Mouse (Mus musculus) cortical plate, adult 2 months (tissue): ENCODE measurements around the gene Bcat2. TPM values are rescaled to one million over a fixed set of nuclear protein-coding genes. Genes with fewer than 3 reads are reported as not detected.

Experiments used
- H3K27ac ChIP-seq: fragments of 200-500 bp; 2 replicates; pipeline ENCODE4 v1.5.1; 2012; ENCODE audit warnings: low read length, control low read depth, inconsistent platforms; ENCODE audit not compliant: insufficient read depth
- H3K4me1 ChIP-seq: fragments of 200-500 bp; 2 replicates; pipeline ENCODE4 v1.6.1; 2011; ENCODE audit warnings: low read length; ENCODE audit not compliant: control insufficient read depth, insufficient read depth
- H3K4me3 ChIP-seq: fragments of 200-500 bp; 2 replicates; pipeline ENCODE4 v1.5.1; 2011; ENCODE audit warnings: mild to moderate bottlenecking, low read length, control low read depth; ENCODE audit not compliant: insufficient read depth
- CTCF ChIP-seq: fragments of 200-500 bp; IDR thresholded peaks from 2 replicates; pipeline ENCODE4 v1.5.1; 2011; ENCODE audit warnings: mild to moderate bottlenecking, control low read depth, low read length; ENCODE audit not compliant: insufficient read depth; ENCODE audit errors: extremely low read depth
- POLR2A ChIP-seq: fragments of 200-500 bp; IDR thresholded peaks from 2 replicates; pipeline ENCODE4 v1.6.1; 2011; ENCODE audit warnings: mild to moderate bottlenecking, low read length, control low read depth; ENCODE audit not compliant: insufficient read depth; ENCODE audit errors: extremely low read depth
- polyA plus RNA-seq: library from polyadenylated mRNA; depleted of rRNA; stranded (reverse); fragments of >200 nt; gene quantifications from 2 replicates; pipeline ENCODE4 v1.2.3, GENCODE M21; 2012

The Bcat2 gene
- polyA plus RNA-seq, 1 experiment, result 26.5 TPM

GRCm38 (mm10) chr7:45621443-45621842, 51.5 kb downstream of the Bcat2 start, which contains the start of gene Izumo1:
TSS of gene Izumo1 (plus strand) at chr7:45621811.
- no peak within 1 kb of the TSS for H3K27ac ChIP-seq
- no peak within 1 kb of the TSS for H3K4me3 ChIP-seq
- no peak for TF ChIP-seq CTCF
- no peak for TF ChIP-seq POLR2A
- no peaks in the 10 kb centered on the region for H3K4me1 ChIP-seq

GRCm38 (mm10) chr7:45623507-45623906, 53.6 kb downstream of the Bcat2 start:
- Histone ChIP-seq H3K4me3 (no peak overlapping the region), H3K4me1 (no peaks in the 10 kb centered on the region)
- TF ChIP-seq CTCF, result no peak
- TF ChIP-seq POLR2A, result no peak

GRCm38 (mm10) chr7:45624718-45625117, 54.8 kb downstream of the Bcat2 start:
- TF ChIP-seq POLR2A (no peak), CTCF (no peak)
- H3K27ac ChIP-seq, result no peak overlapping the region
- no peak overlapping the region for H3K4me3 ChIP-seq
- no peaks in the 10 kb centered on the region for H3K4me1 ChIP-seq

More at GRCm38 (mm10) chr7:45623507-45623906, 53.6 kb downstream of the Bcat2 start:
- no peak overlapping the region for H3K27ac ChIP-seq

GRCm38 (mm10) chr7:45625481-45625880, 55.5 kb downstream of the Bcat2 start:
- TF ChIP-seq POLR2A (no peak), CTCF (no peak)
- H3K4me3 ChIP-seq, result no peak overlapping the region
- no peaks in the 10 kb centered on the region for H3K4me1 ChIP-seq
- H3K27ac ChIP-seq, result no peak overlapping the region

- H3K4me3 ChIP-seq, result no peak overlapping the region
- TF ChIP-seq CTCF, result no peak
- no peak for TF ChIP-seq POLR2A
- no peak overlapping the region for H3K27ac ChIP-seq
- H3K4me1 ChIP-seq, result no peaks in the 10 kb centered on the region
Observed at GRCm38 (mm10) chr7:45626571-45627076, 56.7 kb downstream of the Bcat2 start.

- H3K4me3 ChIP-seq, result peak within 1 kb of the TSS; percentile 34
- H3K27ac ChIP-seq, result peak within 1 kb of the TSS; percentile 42
- H3K4me1 ChIP-seq, result no peaks in the 10 kb centered on the region
- TF ChIP-seq POLR2A (0 out of 2 replicates have a peak, but pooled peaks have one; percentile 20), CTCF (no peak)
Observed at GRCm38 (mm10) chr7:45627261-45627660, 57.3 kb downstream of the Bcat2 start, which contains the start of gene Rasip1. TSS of gene Rasip1 (plus strand) at chr7:45627488.

GRCm38 (mm10) chr7:45628364-45629294, 58.7 kb downstream of the Bcat2 start:
- Histone ChIP-seq H3K4me1 (no peaks in the 10 kb centered on the region), H3K27ac (peak overlapping the region; percentile 42), H3K4me3 (peak overlapping the region; percentile 34)
- no peak; the same call in 1 of the 2 replicates for TF ChIP-seq POLR2A
- TF ChIP-seq CTCF, result peak; percentile 42

- no peaks in the 10 kb centered on the region for H3K4me1 ChIP-seq
- TF ChIP-seq POLR2A (no peak), CTCF (no peak)
- H3K27ac ChIP-seq, result no peak overlapping the region
- no peak overlapping the region; the same call in 1 of the 2 replicates for H3K4me3 ChIP-seq
Observed at GRCm38 (mm10) chr7:45630064-45630907, 60.3 kb downstream of the Bcat2 start.

GRCm38 (mm10) chr7:45632499-45632898, 62.5 kb downstream of the Bcat2 start:
- H3K4me1 ChIP-seq, result no peaks in the 10 kb centered on the region
- TF ChIP-seq CTCF, result no peak
- no peak overlapping the region for H3K27ac ChIP-seq
- H3K4me3 ChIP-seq, result no peak overlapping the region
